Mouse (Mus musculus): Measurements from ENCODE around the gene 9530053A07Rik. TPM values are rescaled to one million over a fixed set of nuclear protein-coding genes. Genes with fewer than 3 reads are reported as not detected.

9530053A07Rik gene
- total and polyA plus RNA-seq, 3 experiments: not detected

DNA sequence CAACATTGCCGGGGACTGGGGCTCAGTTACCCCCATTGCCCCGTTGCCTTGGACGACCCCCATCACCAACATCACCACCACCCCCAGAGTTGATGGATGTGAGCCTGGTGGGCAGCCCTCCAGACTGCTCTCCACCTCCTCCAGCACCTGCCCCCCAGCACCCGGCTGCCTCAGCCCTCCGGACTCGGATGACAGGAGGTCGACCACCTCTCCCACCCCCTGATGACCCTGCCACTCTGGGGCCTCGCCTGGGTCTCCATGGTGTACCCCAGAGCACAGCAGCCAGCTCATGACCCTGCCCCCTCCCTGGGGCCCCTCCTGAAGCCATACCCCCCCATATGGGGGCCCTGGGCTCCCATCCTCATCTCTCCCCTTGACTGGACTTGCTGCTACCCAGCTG, 57.4 kb downstream of the 9530053A07Rik start:
- no peaks in the 10 kb centered on the region for H3K9me3 ChIP-seq (replicated peaks; ENCODE audit: insufficient read depth, low read length)
- H3K9ac ChIP-seq (ENCODE audit: control insufficient read depth, low read depth, low read length, poor library complexity, severe bottlenecking): no peak overlapping the region
- H3K36me3 ChIP-seq (ENCODE audit: control insufficient read depth in 1 of 2, insufficient read depth in 2 of 2, low read length in 2 of 2): peaks cover 0 to 10% of the 10 kb centered on the region in 2 experiments; a peak in 1 of 4 replicates
- no peak for DNase-seq (ENCODE audit: low read depth, low spot score)
- no peaks in the 10 kb centered on the region for H3K79me2 ChIP-seq (ENCODE audit: control insufficient read depth, insufficient read depth, low read length, poor library complexity)
- no peaks in the 10 kb centered on the region for H3K27me3 ChIP-seq (ENCODE audit: control insufficient read depth in 1 of 2, insufficient read depth in 2 of 2, low read length in 2 of 2)
- no peak overlapping the region for H3K4me3 ChIP-seq (ENCODE audit: control insufficient read depth in 1 of 2, insufficient read depth in 1 of 2, low read depth in 2 of 2, low read length in 2 of 2)
- no peak overlapping the region for H3K27ac ChIP-seq (ENCODE audit: control insufficient read depth, low read depth, low read length)
- no peak for TF ChIP-seq E2F4 (IDR thresholded peaks at IDR 0.05; ENCODE audit: borderline replicate concordance, low read depth, low read length)
- no peak for TF ChIP-seq NRF1 (IDR thresholded peaks at IDR 0.05; ENCODE audit: insufficient read depth, low read depth, low read length, poor library complexity, severe bottlenecking)
- TF ChIP-seq BHLHE40 (IDR thresholded peaks at IDR 0.05; ENCODE audit: borderline replicate concordance, low read depth, low read length): no peak
- no peak for TF ChIP-seq SMC3 (IDR thresholded peaks at IDR 0.05; ENCODE audit: low read depth, low read length)
- no peak for TF ChIP-seq NELFE (IDR thresholded peaks at IDR 0.05; ENCODE audit: low read depth, low read length)
- no peak for TF ChIP-seq UBTF (IDR thresholded peaks at IDR 0.05; ENCODE audit: borderline replicate concordance, insufficient read depth, low read depth, low read length)
- TF ChIP-seq USF1 (IDR thresholded peaks at IDR 0.05; ENCODE audit: low read depth, low read length): no peak
- TF ChIP-seq CHD1 (IDR thresholded peaks at IDR 0.05; ENCODE audit: low read depth, low read length): no peak
- no peak for TF ChIP-seq ZMIZ1 (IDR thresholded peaks at IDR 0.05; ENCODE audit: low read depth, low read length)
- TF ChIP-seq CTCF (IDR thresholded peaks at IDR 0.05 in 2 of 3, conservative IDR thresholded peaks at IDR 0.05 in 1 of 3; ENCODE audit: control insufficient read depth in 1 of 3, insufficient read depth in 1 of 3, low read depth in 2 of 3, low read length in 3 of 3, poor library complexity in 1 of 3, severe bottlenecking in 1 of 3): no peak
- no peak for TF ChIP-seq KAT2A (conservative IDR thresholded peaks at IDR 0.05; ENCODE audit: low read depth, low read length)
- no peak for TF ChIP-seq ZNF384 (IDR thresholded peaks at IDR 0.05; ENCODE audit: low read depth, low read length)
- TF ChIP-seq ETS1 (IDR thresholded peaks at IDR 0.05; ENCODE audit: low read depth, low read length): no peak
- no peak for TF ChIP-seq RAD21 (IDR thresholded peaks at IDR 0.05; ENCODE audit: low read depth, low read length)
- TF ChIP-seq MAFK (IDR thresholded peaks at IDR 0.05; ENCODE audit: borderline replicate concordance, low read depth, low read length): no peak
- no peak for TF ChIP-seq POLR2AphosphoS5 (IDR thresholded peaks at IDR 0.05; ENCODE audit: borderline replicate concordance, low read depth, low read length)
- no peak for TF ChIP-seq ELF1 (IDR thresholded peaks at IDR 0.05; ENCODE audit: low read depth, low read length)
- TF ChIP-seq MYB (IDR thresholded peaks at IDR 0.05; ENCODE audit: low read depth, low read length): no peak
- no peaks in the 10 kb centered on the region for H3K4me1 ChIP-seq (ENCODE audit: control insufficient read depth in 1 of 2, insufficient read depth in 2 of 2, low read length in 2 of 2)

DNA sequence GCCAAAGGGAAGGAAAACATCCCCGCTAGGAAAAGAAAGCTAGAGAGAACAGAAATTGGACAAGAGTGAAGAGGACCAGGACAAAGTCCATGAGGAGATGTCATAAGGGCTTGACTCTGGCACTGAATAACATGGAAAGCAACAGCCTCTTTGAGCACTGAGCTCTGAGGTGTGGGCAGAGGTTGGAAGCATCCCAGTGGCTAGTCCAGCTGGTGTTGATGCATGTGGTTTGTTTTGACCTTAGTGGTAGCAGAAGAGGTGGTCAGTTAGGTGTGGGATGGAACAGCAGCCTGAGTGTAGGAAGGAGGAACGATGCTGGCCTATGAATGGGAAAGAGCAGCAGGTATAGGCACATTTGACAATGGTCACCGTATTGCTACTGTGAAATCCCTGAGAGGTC, 62.2 kb downstream of the 9530053A07Rik start:
- H3K9ac ChIP-seq (ENCODE audit: control insufficient read depth, low read depth, low read length, poor library complexity, severe bottlenecking): no peak overlapping the region
- H3K4me1 ChIP-seq (ENCODE audit: control insufficient read depth in 1 of 2, insufficient read depth in 2 of 2, low read length in 2 of 2): no peaks in the 10 kb centered on the region
- no peaks in the 10 kb centered on the region for H3K79me2 ChIP-seq (ENCODE audit: control insufficient read depth, insufficient read depth, low read length, poor library complexity)
- no peak overlapping the region for H3K27ac ChIP-seq (ENCODE audit: control insufficient read depth, low read depth, low read length)
- peaks cover 0 to 6% of the 10 kb centered on the region in 2 experiments; a peak in 1 of 4 replicates for H3K36me3 ChIP-seq (ENCODE audit: control insufficient read depth in 1 of 2, insufficient read depth in 2 of 2, low read length in 2 of 2)
- no peaks in the 10 kb centered on the region for H3K27me3 ChIP-seq (ENCODE audit: control insufficient read depth in 1 of 2, insufficient read depth in 2 of 2, low read length in 2 of 2)
- no peak for TF ChIP-seq GATA1 (IDR thresholded peaks at IDR 0.05; ENCODE audit: low read depth, low read length)
- TF ChIP-seq E2F4 (IDR thresholded peaks at IDR 0.05; ENCODE audit: borderline replicate concordance, low read depth, low read length): no peak
- no peak for TF ChIP-seq MYB (IDR thresholded peaks at IDR 0.05; ENCODE audit: low read depth, low read length)
- TF ChIP-seq NELFE (IDR thresholded peaks at IDR 0.05; ENCODE audit: low read depth, low read length): no peak
- no peak for TF ChIP-seq ZMIZ1 (IDR thresholded peaks at IDR 0.05; ENCODE audit: low read depth, low read length)
- no peak for TF ChIP-seq MAFK (IDR thresholded peaks at IDR 0.05; ENCODE audit: borderline replicate concordance, low read depth, low read length)
- TF ChIP-seq EP300 (IDR thresholded peaks at IDR 0.05; ENCODE audit: low read depth in 1 of 2, low read length in 2 of 2): no peak
- no peak for TF ChIP-seq POLR2AphosphoS2 (IDR thresholded peaks at IDR 0.05; ENCODE audit: low read length)
- TF ChIP-seq USF1 (IDR thresholded peaks at IDR 0.05; ENCODE audit: low read depth, low read length): no peak
- no peak for TF ChIP-seq RAD21 (IDR thresholded peaks at IDR 0.05; ENCODE audit: low read depth, low read length)
- H3K9me3 ChIP-seq (replicated peaks; ENCODE audit: insufficient read depth, low read length): no peaks in the 10 kb centered on the region
- DNase-seq (ENCODE audit: low read depth, low spot score): no peak
- H3K4me3 ChIP-seq (ENCODE audit: control insufficient read depth in 1 of 2, insufficient read depth in 1 of 2, low read depth in 2 of 2, low read length in 2 of 2): no peak overlapping the region

Measured in MEL (cell line).